In the genomic region with DNA sequence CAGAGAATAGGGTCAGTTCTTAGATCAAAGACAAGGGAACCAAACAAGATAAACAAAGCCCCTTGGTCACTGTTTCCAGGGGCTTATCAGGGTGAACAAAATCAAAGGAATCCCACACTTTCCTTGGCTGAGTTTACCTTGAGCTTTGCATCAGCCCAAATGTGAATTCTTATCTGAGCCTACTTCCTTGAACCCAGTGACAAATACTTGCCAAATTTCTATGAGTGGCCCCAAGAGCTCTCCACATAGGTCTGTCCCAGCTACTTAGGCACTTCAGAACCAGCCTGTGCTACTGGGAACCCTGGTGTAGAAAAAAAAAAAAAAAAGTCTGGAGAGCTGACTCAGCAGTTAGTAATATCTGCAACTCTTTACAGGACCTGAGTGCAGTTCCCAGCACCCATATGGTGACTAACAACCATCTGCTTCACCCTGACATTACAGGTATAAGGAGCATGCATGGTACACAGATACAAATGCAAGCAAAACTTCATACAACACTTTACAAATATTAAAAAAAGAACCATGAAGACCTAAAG, we compare ENCODE assay signal across 18 mouse cellular contexts. TPM values are rescaled to one million over a fixed set of nuclear protein-coding genes. Genes with fewer than 3 reads are reported as not detected.
A peak's percentile ranks its signal among the peaks of the same experiment; 100 is the strongest.
DNase-seq lines count a peak whose midpoint lies in the region; ATAC-seq and TF ChIP-seq lines count a peak whose summit lies in the region.
"Had no signal": no experiment of that assay in that cellular context is flagged by ENCODE, and none has a peak within 500 bp of the region (broad histone marks: within the 10 kb centered on the region; RNA-seq: fewer than 3 reads in every experiment).

No protein-coding gene starts in this region.

- peak overlapping the region; percentile 67 for H3K27ac ChIP-seq in heart, embryonic 12.5 days (ENCODE audit: poor library complexity, severe bottlenecking)
- peak overlapping the region; percentile 68; the same call in 1 of the 2 replicates for H3K27ac ChIP-seq in kidney, postnatal 0 days
- peak overlapping the region; percentile 37 for H3K27ac ChIP-seq in MEL (ENCODE audit: control insufficient read depth, low read depth, low read length)
- peak overlapping the region; percentile 50; the same call in 1 of the 2 replicates for H3K27ac ChIP-seq in liver, embryonic 12.5 days
- H3K27ac ChIP-seq: embryonic facial prominence, embryonic 13.5 days; hindbrain, embryonic 15.5 days; neural tube, embryonic 13.5 days had no signal

- H3K9me3 ChIP-seq in heart, embryonic 12.5 days (replicated peaks), result no peaks in the 10 kb centered on the region
- no peaks in the 10 kb centered on the region for H3K9me3 ChIP-seq in kidney, postnatal 0 days (replicated peaks; ENCODE audit: low read length)
- H3K9me3 ChIP-seq in MEL (replicated peaks; ENCODE audit: insufficient read depth, low read length), result no peaks in the 10 kb centered on the region
- H3K9me3 ChIP-seq in liver, embryonic 12.5 days (replicated peaks), result no peaks in the 10 kb centered on the region
- H3K9me3 ChIP-seq: embryonic facial prominence, embryonic 13.5 days; hindbrain, embryonic 15.5 days; megakaryocyte, embryonic 14.5 days; neural tube, embryonic 13.5 days had no signal

- no peak for DNase-seq in heart, postnatal 36 days
- no peak for DNase-seq in kidney, postnatal 0 days (ENCODE audit: low spot score)
- DNase-seq in kidney, adult 18-20 months, result no peak
- DNase-seq in MEL (ENCODE audit: low read depth, low spot score), result peak; percentile 54
- DNase-seq in right cerebral cortex, adult 2 months (ENCODE audit: low spot score in 2 of 2), result no peak
- no peak for DNase-seq in right cerebral cortex, postnatal 4 days
- DNase-seq: adrenal gland, adult 2 months; B cell, adult 2 months; cerebellum, adult 2 months; thymus, postnatal 14 days had no signal

- intact Hi-C loops in heart, postnatal 36 days (cut with DNase I), result no loop called here

- peaks cover 60% of the 10 kb centered on the region for H3K4me1 ChIP-seq in heart, embryonic 12.5 days (replicated peaks)
- H3K4me1 ChIP-seq in kidney, postnatal 0 days (replicated peaks; ENCODE audit: insufficient read depth, low read length), result peaks cover 27% of the 10 kb centered on the region
- peaks cover 13 to 36% of the 10 kb centered on the region in 2 experiments for H3K4me1 ChIP-seq in MEL (ENCODE audit: control insufficient read depth in 1 of 2, insufficient read depth in 2 of 2, low read length in 2 of 2)
- H3K4me1 ChIP-seq in liver, embryonic 12.5 days, result peaks cover 63% of the 10 kb centered on the region

- no peaks in the 10 kb centered on the region; the same call in none of the 2 replicates for H3K36me3 ChIP-seq in heart, embryonic 12.5 days
- H3K36me3 ChIP-seq in kidney, postnatal 0 days (ENCODE audit: insufficient read depth, low read length), result no peaks in the 10 kb centered on the region
- H3K36me3 ChIP-seq in MEL (ENCODE audit: control insufficient read depth in 1 of 2, insufficient read depth in 2 of 2, low read length in 2 of 2), result peaks cover 0 to 28% of the 10 kb centered on the region in 2 experiments; a peak in 3 of 4 replicates
- H3K36me3 ChIP-seq in liver, embryonic 12.5 days, result peaks cover 10% of the 10 kb centered on the region
- H3K36me3 ChIP-seq: hindbrain, embryonic 15.5 days had no signal

- no peak for TF ChIP-seq POLR2A in MEL (IDR thresholded peaks at IDR 0.05; ENCODE audit: control insufficient read depth in 1 of 2, insufficient read depth in 1 of 2, low read depth in 1 of 2, low read length in 2 of 2, poor library complexity in 1 of 2)

- TF ChIP-seq CTCF in kidney, postnatal 0 days (IDR thresholded peaks at IDR 0.05; ENCODE audit: low read depth), result no peak
- no peak for TF ChIP-seq CTCF in MEL (IDR thresholded peaks at IDR 0.05 in 2 of 3, conservative IDR thresholded peaks at IDR 0.05 in 1 of 3; ENCODE audit: control insufficient read depth in 1 of 3, insufficient read depth in 1 of 3, low read depth in 2 of 3, low read length in 3 of 3, poor library complexity in 1 of 3, severe bottlenecking in 1 of 3)

- no peak for ATAC-seq in heart, embryonic 12.5 days (ENCODE audit: insufficient number of reproducible peaks, low FRiP score)
- ATAC-seq in kidney, postnatal 0 days (replicated peaks; ENCODE audit: low FRiP score, low read depth), result no peak
- no peak for ATAC-seq in liver, embryonic 12.5 days
- ATAC-seq: intestine, postnatal 0 days had no signal

- peak in 1 of 2 experiments; percentile 39; a peak in 1 of 4 replicates for TF ChIP-seq EP300 in MEL (IDR thresholded peaks at IDR 0.05; ENCODE audit: low read depth in 1 of 2, low read length in 2 of 2)

- TF ChIP-seq RAD21 in MEL (IDR thresholded peaks at IDR 0.05; ENCODE audit: low read depth, low read length), result no peak

- H3K4me2 ChIP-seq in heart, embryonic 12.5 days, result no peak overlapping the region
- no peak overlapping the region for H3K4me2 ChIP-seq in kidney, postnatal 0 days (ENCODE audit: low read length)
- H3K4me2 ChIP-seq in liver, embryonic 12.5 days, result no peak overlapping the region
- H3K4me2 ChIP-seq: embryonic facial prominence, embryonic 13.5 days; hindbrain, embryonic 15.5 days; neural tube, embryonic 13.5 days had no signal

- H3K9ac ChIP-seq in heart, embryonic 12.5 days, result no peak overlapping the region
- H3K9ac ChIP-seq in kidney, postnatal 0 days (ENCODE audit: low read depth, low read length), result no peak overlapping the region
- no peak overlapping the region for H3K9ac ChIP-seq in MEL (ENCODE audit: control insufficient read depth, low read depth, low read length, poor library complexity, severe bottlenecking)
- H3K9ac ChIP-seq in liver, embryonic 12.5 days, result no peak overlapping the region
- H3K9ac ChIP-seq: embryonic facial prominence, embryonic 13.5 days; hindbrain, embryonic 15.5 days; neural tube, embryonic 13.5 days had no signal

- H3K4me3 ChIP-seq in heart, embryonic 12.5 days, result no peak overlapping the region
- H3K4me3 ChIP-seq in kidney, postnatal 0 days (replicated peaks; ENCODE audit: low read depth, low read length), result no peak overlapping the region
- no peak overlapping the region; a peak in 1 of 4 replicates for H3K4me3 ChIP-seq in MEL (ENCODE audit: control insufficient read depth in 1 of 2, insufficient read depth in 1 of 2, low read depth in 2 of 2, low read length in 2 of 2)
- no peak overlapping the region for H3K4me3 ChIP-seq in liver, embryonic 12.5 days
- H3K4me3 ChIP-seq: embryonic facial prominence, embryonic 13.5 days; hindbrain, embryonic 15.5 days; neural tube, embryonic 13.5 days had no signal

- H3K79me2 ChIP-seq in MEL (ENCODE audit: control insufficient read depth, insufficient read depth, low read length, poor library complexity), result peaks cover 6% of the 10 kb centered on the region; the same call in 1 of the 2 replicates

- H3K27me3 ChIP-seq in heart, embryonic 12.5 days (replicated peaks), result no peaks in the 10 kb centered on the region
- H3K27me3 ChIP-seq in kidney, postnatal 0 days (ENCODE audit: insufficient read depth, low read length), result no peaks in the 10 kb centered on the region
- no peaks in the 10 kb centered on the region for H3K27me3 ChIP-seq in MEL (ENCODE audit: control insufficient read depth in 1 of 2, insufficient read depth in 2 of 2, low read length in 2 of 2)
- no peaks in the 10 kb centered on the region for H3K27me3 ChIP-seq in liver, embryonic 12.5 days (replicated peaks)
- H3K27me3 ChIP-seq: embryonic facial prominence, embryonic 13.5 days; hindbrain, embryonic 15.5 days; megakaryocyte, embryonic 14.5 days; neural tube, embryonic 13.5 days had no signal

TF ChIP-seq in MEL, 35 proteins besides CTCF, POLR2A, EP300 and RAD21 (continues in another document):
- peak; percentile 70 for TF ChIP-seq ZNF384 (IDR thresholded peaks at IDR 0.05; ENCODE audit: low read depth, low read length)
- TF ChIP-seq ETS1 (IDR thresholded peaks at IDR 0.05; ENCODE audit: low read depth, low read length), result peak; percentile 45; the same call in 1 of the 2 replicates
- TF ChIP-seq MAFK (IDR thresholded peaks at IDR 0.05; ENCODE audit: borderline replicate concordance, low read depth, low read length), result peak; percentile 95
- no peak for TF ChIP-seq POLR2AphosphoS5 (IDR thresholded peaks at IDR 0.05; ENCODE audit: borderline replicate concordance, low read depth, low read length)
- peak; percentile 53 for TF ChIP-seq GATA1 (IDR thresholded peaks at IDR 0.05; ENCODE audit: low read depth, low read length)
- TF ChIP-seq SIN3A (IDR thresholded peaks at IDR 0.05; ENCODE audit: low read length), result 0 out of 2 replicates have a peak, but pooled peaks have one; percentile 30
- TF ChIP-seq ZMIZ1 (IDR thresholded peaks at IDR 0.05; ENCODE audit: low read depth, low read length), result no peak
- peak; percentile 46; the same call in 1 of the 2 replicates for TF ChIP-seq ELF1 (IDR thresholded peaks at IDR 0.05; ENCODE audit: low read depth, low read length)

RNA-seq across cellular contexts. Expression of a gene that starts 36.5 kb away (rescaled TPM):
- 16.2 and 18.0 TPM in 2 replicates for polyA plus RNA-seq in heart, embryonic 12.5 days (2016; fragmentation: Nextera tagmentation; extraction: Ambion mirVana)
- total RNA-seq in heart, postnatal 36 days (2021), result 10 to 100 TPM in 1 of 2 experiments, 1 to 10 TPM in 1; 9.6 to 10.9 TPM
- 22.5 and 23.1 TPM in 2 replicates for polyA plus RNA-seq in kidney, postnatal 0 days (2015; fragmentation: Nextera tagmentation; extraction: Ambion mirVana)
- 10.9 and 11.6 TPM in 2 replicates for total RNA-seq in MEL (2012; rRNA removed)
- 10 to 100 TPM in 1 of 2 experiments, not detected in 1; 18.5 TPM for polyA plus RNA-seq in MEL (2012; ENCODE audit: insufficient read depth in 1 of 2, insufficient read length in 2 of 2, low read depth in 1 of 2, low replicate concordance in 2 of 2, missing spikeins in 1 of 2)
- 17.9 and 18.8 TPM in 2 replicates for polyA plus RNA-seq in liver, embryonic 12.5 days (2016; fragmentation: Nextera tagmentation; extraction: Ambion mirVana)

RNA-seq across cellular contexts. Expression of a gene that starts 48.3 kb away (rescaled TPM):
- polyA plus RNA-seq in heart, embryonic 12.5 days (2016; fragmentation: Nextera tagmentation; extraction: Ambion mirVana), result 0.45 TPM in 1 of 2 replicates, not detected in the other
- not detected for total RNA-seq in heart, postnatal 36 days (2021)
- not detected in 2 replicates for polyA plus RNA-seq in kidney, postnatal 0 days (2015; fragmentation: Nextera tagmentation; extraction: Ambion mirVana)
- 0.77 and 0.88 TPM in 2 replicates for total RNA-seq in MEL (2012; rRNA removed)
- under 1 TPM in 1 of 2 experiments, not detected in 1; 0.29 TPM for polyA plus RNA-seq in MEL (2012; ENCODE audit: insufficient read depth in 1 of 2, insufficient read length in 2 of 2, low read depth in 1 of 2, low replicate concordance in 2 of 2, missing spikeins in 1 of 2)
- not detected in 2 replicates for polyA plus RNA-seq in liver, embryonic 12.5 days (2016; fragmentation: Nextera tagmentation; extraction: Ambion mirVana)
- total RNA-seq: common myeloid progenitor, adult 5-6 weeks had no signal
- polyA plus RNA-seq: embryonic facial prominence, embryonic 13.5 days; intestine, postnatal 0 days had no signal

RNA-seq across cellular contexts. Expression of a gene that starts 51.4 kb away (rescaled TPM):
- 415 and 416 TPM in 2 replicates for polyA plus RNA-seq in heart, embryonic 12.5 days (2016; fragmentation: Nextera tagmentation; extraction: Ambion mirVana)
- total RNA-seq in heart, postnatal 36 days (2021), result 100 to 1,000 TPM; 147 to 159 TPM
- 488 and 506 TPM in 2 replicates for polyA plus RNA-seq in kidney, postnatal 0 days (2015; fragmentation: Nextera tagmentation; extraction: Ambion mirVana)
- 74.2 and 83.5 TPM in 2 replicates for total RNA-seq in MEL (2012; rRNA removed)
- polyA plus RNA-seq in MEL (2012; ENCODE audit: insufficient read depth in 1 of 2, insufficient read length in 2 of 2, low read depth in 1 of 2, low replicate concordance in 2 of 2, missing spikeins in 1 of 2), result 100 to 1,000 TPM in 1 of 2 experiments, not detected in 1; 385 TPM
- polyA plus RNA-seq in liver, embryonic 12.5 days (2016; fragmentation: Nextera tagmentation; extraction: Ambion mirVana), result 465 and 466 TPM in 2 replicates
